Mouse (Mus musculus): ENCODE data around the gene Rrp15.

DNA sequence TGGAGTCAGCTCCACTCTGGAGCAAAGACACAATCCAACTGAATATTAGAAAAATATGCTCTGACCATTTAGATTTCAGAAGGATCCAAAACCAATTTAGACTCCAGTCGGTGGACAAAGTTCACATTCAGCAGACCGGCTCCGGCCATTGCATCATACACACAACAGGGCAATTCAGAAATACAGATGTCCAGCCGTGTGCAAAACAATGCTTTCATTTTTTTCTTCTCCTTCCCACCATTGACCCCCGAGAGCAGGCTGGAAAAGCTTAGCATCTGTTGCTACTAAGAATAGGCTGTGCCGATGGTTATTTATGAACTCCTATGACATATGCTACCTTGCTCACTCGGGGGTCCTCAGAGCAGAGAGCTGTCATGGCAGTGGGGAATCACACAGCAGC lies 66.6 kb downstream of the Rrp15 start:
- TF ChIP-seq CTCF (IDR thresholded peaks at IDR 0.05; ENCODE audit: low read depth), result no peak
- no peak for TF ChIP-seq EP300 (optimal IDR thresholded peaks at IDR 0.05)
